Mouse (Mus musculus): Measurements from ENCODE around the gene Cox4i2. TPM values are rescaled to one million over a fixed set of nuclear protein-coding genes. Genes with fewer than 3 reads are reported as not detected.
A peak's percentile ranks its signal among the peaks of the same experiment; 100 is the strongest.

Gene Cox4i2
- polyA plus RNA-seq, 1 experiment from 2014 or later: 34.4 TPM

GRCm38 (mm10) chr2:152758351-152758750, 4.4 kb downstream of the Cox4i2 start:
- Histone ChIP-seq H3K36me3 (peaks cover 2% of the 10 kb centered on the region; the same call in 1 of the 2 replicates), H3K27ac (no peak overlapping the region; the same call in 1 of the 2 replicates)
- 57% methylated on average over 4 of the region's 4 CpGs for WGBS

DNA sequence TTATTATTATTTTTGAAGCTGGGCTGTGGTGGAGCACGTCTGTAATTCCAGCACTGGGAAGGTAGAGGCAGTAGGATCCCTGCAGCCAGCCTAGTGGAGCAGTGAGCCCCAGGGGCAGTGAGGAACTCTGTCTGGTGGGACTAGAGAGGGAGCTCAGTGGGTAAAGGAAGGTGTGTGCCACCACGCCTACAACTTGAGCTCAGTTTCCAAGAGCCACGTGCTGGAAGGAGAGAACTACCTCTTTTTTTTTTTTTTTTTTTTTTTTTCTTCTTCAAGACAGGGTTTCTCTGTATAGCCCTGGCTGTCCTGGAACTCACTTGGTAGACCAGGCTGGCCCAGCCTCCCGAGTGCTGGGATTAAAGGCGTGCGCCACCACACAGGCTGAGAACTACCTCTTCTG, 9.3 kb downstream of the Cox4i2 start:
- no peaks in the 10 kb centered on the region for H3K27me3 ChIP-seq
- H3K4me2 ChIP-seq (replicated peaks): no peak overlapping the region
- H3K4me1 ChIP-seq: peaks cover 41% of the 10 kb centered on the region
- H3K36me3 ChIP-seq: peaks cover 2% of the 10 kb centered on the region; the same call in 1 of the 2 replicates
- H3K4me3 ChIP-seq: no peak overlapping the region
- H3K9ac ChIP-seq: no peak overlapping the region; the same call in 1 of the 2 replicates
- ATAC-seq (ENCODE audit: low FRiP score, low read depth): no peak
- no peak overlapping the region for H3K27ac ChIP-seq
- H3K9me3 ChIP-seq: no peaks in the 10 kb centered on the region
- WGBS: 77% methylated on average over 6 of the region's 6 CpGs

More at GRCm38 (mm10) chr2:152758351-152758750, 4.4 kb downstream of the Cox4i2 start:
- Histone ChIP-seq H3K4me3 (no peak overlapping the region), H3K27me3 (no peaks in the 10 kb centered on the region), H3K9ac (no peak overlapping the region), H3K9me3 (no peaks in the 10 kb centered on the region), H3K4me2 (replicated peaks) (no peak overlapping the region), H3K4me1 (peaks cover 24% of the 10 kb centered on the region)
- ATAC-seq (ENCODE audit: low FRiP score, low read depth): no peak

- WGBS: 9% methylated on average over 14 of the region's 14 CpGs
- Histone ChIP-seq H3K4me2 (replicated peaks) (peak overlapping the region; percentile 46), H3K4me1 (peaks cover 38% of the 10 kb centered on the region), H3K36me3 (peaks cover 2% of the 10 kb centered on the region; the same call in 1 of the 2 replicates), H3K9me3 (no peaks in the 10 kb centered on the region), H3K27ac (no peak overlapping the region; the same call in 1 of the 2 replicates), H3K9ac (peak overlapping the region; percentile 54), H3K4me3 (no peak overlapping the region), H3K27me3 (no peaks in the 10 kb centered on the region)
- ATAC-seq (ENCODE audit: low FRiP score, low read depth): no peak
Observed at GRCm38 (mm10) chr2:152764172-152765044, 10.4 kb downstream of the Cox4i2 start.

DNA sequence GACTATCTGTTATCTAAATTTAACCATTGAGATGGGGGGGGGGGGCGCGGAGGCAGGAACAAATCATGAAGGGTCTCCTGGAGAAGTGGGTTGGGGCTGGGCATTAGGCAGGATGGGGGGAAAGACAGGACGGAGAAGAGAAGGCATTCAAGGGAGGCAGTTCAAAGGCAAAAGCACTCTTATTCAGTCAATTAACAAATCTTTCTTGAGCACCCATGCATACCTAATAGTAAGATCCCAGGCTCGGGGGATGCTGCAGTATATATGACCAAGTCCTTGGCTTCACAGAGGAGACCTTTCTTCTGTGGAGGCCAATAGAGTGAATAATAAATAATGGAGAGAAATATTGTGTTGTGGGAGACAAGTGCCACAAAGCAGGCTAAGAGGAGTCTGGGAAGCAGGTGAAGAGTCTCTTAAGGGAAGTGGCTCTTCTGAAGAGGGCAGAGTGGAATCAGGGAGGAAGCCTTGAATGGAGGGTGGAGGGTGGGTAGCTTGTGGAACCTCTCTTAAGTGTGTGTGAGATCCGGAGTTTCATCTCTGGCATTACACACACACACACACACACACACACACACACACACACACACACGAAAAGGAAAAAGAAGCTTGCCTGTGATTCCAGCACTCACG, 11.2 kb downstream of the Cox4i2 start:
- WGBS: 50% methylated on average over 5 of the region's 7 CpGs
- H3K36me3 ChIP-seq: peaks cover 2% of the 10 kb centered on the region; the same call in 1 of the 2 replicates
- no peak overlapping the region for H3K9ac ChIP-seq
- peak overlapping the region; percentile 46 for H3K4me2 ChIP-seq (replicated peaks)
- no peak overlapping the region for H3K27ac ChIP-seq
- no peaks in the 10 kb centered on the region for H3K27me3 ChIP-seq
- H3K4me3 ChIP-seq: no peak overlapping the region
- H3K4me1 ChIP-seq: peaks cover 38% of the 10 kb centered on the region
- no peaks in the 10 kb centered on the region for H3K9me3 ChIP-seq
- ATAC-seq (ENCODE audit: low FRiP score, low read depth): no peak

- Histone ChIP-seq H3K9ac (no peak overlapping the region), H3K4me2 (replicated peaks) (peak overlapping the region; percentile 46), H3K27ac (peak overlapping the region; percentile 55; the same call in 1 of the 2 replicates), H3K4me1 (peaks cover 38% of the 10 kb centered on the region), H3K9me3 (no peaks in the 10 kb centered on the region), H3K27me3 (no peaks in the 10 kb centered on the region), H3K4me3 (no peak overlapping the region), H3K36me3 (no peaks in the 10 kb centered on the region)
- peak; percentile 54; the same call in 1 of the 2 replicates for ATAC-seq (ENCODE audit: low FRiP score, low read depth)
- WGBS: 15% methylated on average over 25 of the region's 25 CpGs
Observed at GRCm38 (mm10) chr2:152766387-152767123, 12.6 kb downstream of the Cox4i2 start.

DNA sequence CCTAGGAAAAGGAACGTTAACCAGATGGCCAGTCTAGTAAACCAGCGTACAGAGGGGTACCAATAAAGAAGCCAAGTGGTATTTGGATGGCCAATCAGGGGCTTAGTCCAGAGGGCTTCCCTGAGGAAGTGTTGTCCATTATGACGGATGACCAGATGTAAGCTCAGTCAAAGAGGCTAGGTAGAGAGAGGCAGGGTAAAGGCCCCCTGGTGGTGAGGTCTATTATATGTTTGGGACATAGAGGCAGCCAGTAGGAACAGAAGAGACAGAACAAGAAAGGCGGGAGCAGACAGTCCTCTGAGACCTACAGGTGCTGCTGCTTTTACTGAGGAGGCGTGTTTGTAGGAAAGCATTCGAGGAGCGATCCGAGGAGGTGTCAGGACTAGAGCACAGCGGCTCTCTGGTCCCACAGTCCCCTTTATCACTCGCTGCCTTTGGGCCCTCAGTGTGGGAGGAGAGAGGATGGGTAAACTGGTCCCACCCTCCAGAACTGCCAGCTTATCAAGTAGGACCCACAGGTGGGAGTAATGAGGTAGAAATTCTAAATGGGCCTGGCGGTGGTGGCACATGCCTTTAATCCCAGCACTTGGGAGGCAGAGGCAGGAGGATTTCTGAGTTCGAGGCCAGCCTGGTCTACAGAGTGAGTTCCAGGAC, 13.8 kb downstream of the Cox4i2 start:
- no peak for ATAC-seq (ENCODE audit: low FRiP score, low read depth)
- Histone ChIP-seq H3K9ac (no peak overlapping the region), H3K4me1 (peaks cover 38% of the 10 kb centered on the region), H3K4me2 (replicated peaks) (no peak overlapping the region), H3K36me3 (no peaks in the 10 kb centered on the region), H3K9me3 (no peaks in the 10 kb centered on the region), H3K27me3 (no peaks in the 10 kb centered on the region), H3K27ac (no peak overlapping the region), H3K4me3 (no peak overlapping the region)
- WGBS: 46% methylated on average over 12 of the region's 12 CpGs

DNA sequence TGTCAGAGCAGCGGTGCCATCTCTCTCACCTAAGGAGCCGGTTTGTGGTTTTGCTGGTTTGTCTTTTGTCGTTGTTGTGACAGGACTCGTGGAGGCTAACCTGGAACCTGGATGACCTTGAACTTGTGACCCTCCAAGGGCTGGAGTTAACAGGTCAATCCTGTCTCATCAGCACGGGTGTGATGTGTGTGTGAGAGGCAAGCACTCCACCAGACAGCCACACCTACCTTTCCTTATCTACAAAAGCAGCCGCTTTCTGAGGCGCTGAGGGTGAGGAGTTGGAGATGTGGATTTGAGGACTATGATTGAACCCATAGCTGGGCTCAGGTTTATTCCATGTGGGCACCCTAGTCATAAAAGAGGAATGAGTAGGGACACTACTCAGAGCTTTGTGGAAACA, 15.7 kb downstream of the Cox4i2 start:
- 86% methylated on average over 7 of the region's 7 CpGs for WGBS
- ATAC-seq (ENCODE audit: low FRiP score, low read depth): no peak
- H3K27ac ChIP-seq: no peak overlapping the region
- H3K36me3 ChIP-seq: no peaks in the 10 kb centered on the region
- H3K4me3 ChIP-seq: no peak overlapping the region
- no peaks in the 10 kb centered on the region for H3K27me3 ChIP-seq
- peaks cover 26% of the 10 kb centered on the region for H3K4me1 ChIP-seq
- H3K4me2 ChIP-seq (replicated peaks): no peak overlapping the region
- H3K9me3 ChIP-seq: no peaks in the 10 kb centered on the region
- no peak overlapping the region for H3K9ac ChIP-seq

- no peak overlapping the region for H3K27ac ChIP-seq
- no peaks in the 10 kb centered on the region for H3K9me3 ChIP-seq
- H3K4me3 ChIP-seq: no peak overlapping the region
- H3K4me1 ChIP-seq: peaks cover 10% of the 10 kb centered on the region; the same call in 1 of the 2 replicates
- no peaks in the 10 kb centered on the region for H3K27me3 ChIP-seq
- no peak overlapping the region for H3K9ac ChIP-seq
- no peak overlapping the region for H3K4me2 ChIP-seq (replicated peaks)
- H3K36me3 ChIP-seq: no peaks in the 10 kb centered on the region
- ATAC-seq (ENCODE audit: low FRiP score, low read depth): no peak
- 91% methylated on average over 9 of the region's 9 CpGs for WGBS
Observed at GRCm38 (mm10) chr2:152771571-152771970, 17.6 kb downstream of the Cox4i2 start.

GRCm38 (mm10) chr2:152772231-152772630, 18.3 kb downstream of the Cox4i2 start:
- Histone ChIP-seq H3K27ac (no peak overlapping the region), H3K36me3 (no peaks in the 10 kb centered on the region), H3K27me3 (no peaks in the 10 kb centered on the region), H3K9ac (no peak overlapping the region), H3K4me2 (replicated peaks) (no peak overlapping the region), H3K4me1 (peaks cover 4% of the 10 kb centered on the region; the same call in 1 of the 2 replicates), H3K4me3 (no peak overlapping the region), H3K9me3 (no peaks in the 10 kb centered on the region)
- ATAC-seq (ENCODE audit: low FRiP score, low read depth): no peak
- 21% methylated on average over 1 of the region's 1 CpGs for WGBS

DNA sequence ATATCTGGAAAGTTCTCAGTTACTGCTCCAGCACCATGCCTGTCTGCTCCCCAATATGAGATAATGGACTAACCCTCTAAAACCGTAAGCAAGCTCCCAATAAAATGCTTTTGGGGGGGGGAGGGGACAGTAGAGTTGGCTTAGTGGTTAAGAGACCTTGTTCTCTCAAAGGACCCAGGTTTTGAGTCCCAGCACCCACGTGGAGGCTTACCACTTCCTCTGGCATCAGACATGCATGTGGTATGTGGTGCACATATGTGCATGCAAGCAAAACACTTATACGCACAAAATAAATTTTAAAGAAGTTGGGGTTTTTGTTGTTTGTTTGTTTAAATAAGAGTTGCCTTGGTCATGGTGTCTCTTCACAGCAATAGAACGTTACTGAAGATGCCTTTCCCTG, 21.4 kb downstream of the Cox4i2 start:
- WGBS: 77% methylated on average over 4 of the region's 4 CpGs
- no peak overlapping the region for H3K4me3 ChIP-seq
- no peaks in the 10 kb centered on the region for H3K9me3 ChIP-seq
- no peak overlapping the region for H3K4me2 ChIP-seq (replicated peaks)
- no peak overlapping the region for H3K9ac ChIP-seq
- H3K27me3 ChIP-seq: no peaks in the 10 kb centered on the region
- peaks cover 22% of the 10 kb centered on the region for H3K36me3 ChIP-seq
- no peaks in the 10 kb centered on the region for H3K4me1 ChIP-seq
- no peak overlapping the region for H3K27ac ChIP-seq
- no peak for ATAC-seq (ENCODE audit: low FRiP score, low read depth)

DNA sequence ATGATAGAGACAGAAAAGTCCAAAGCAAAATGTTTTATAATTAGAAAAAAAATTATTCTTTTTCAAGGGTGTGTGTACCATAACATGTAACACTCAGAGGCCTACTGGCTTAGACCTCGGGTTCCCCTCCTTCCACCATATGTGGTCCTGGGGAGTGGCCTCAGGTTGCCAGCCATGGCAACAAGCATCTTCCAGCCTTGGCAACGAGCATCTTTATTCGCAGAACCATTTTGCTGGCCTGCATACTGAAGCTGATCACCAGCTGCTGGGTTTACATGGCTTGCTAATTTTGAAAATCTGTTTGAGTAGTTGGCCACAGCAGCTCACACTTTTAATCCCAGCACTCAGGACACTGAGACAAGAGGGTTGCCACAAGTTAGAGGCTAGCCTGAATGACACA, 22.0 kb downstream of the Cox4i2 start:
- Histone ChIP-seq H3K4me2 (replicated peaks) (no peak overlapping the region), H3K4me1 (no peaks in the 10 kb centered on the region), H3K9ac (no peak overlapping the region), H3K36me3 (peaks cover 29% of the 10 kb centered on the region), H3K4me3 (no peak overlapping the region), H3K27me3 (no peaks in the 10 kb centered on the region), H3K9me3 (no peaks in the 10 kb centered on the region), H3K27ac (no peak overlapping the region)
- WGBS: 81% methylated on average over 3 of the region's 3 CpGs
- ATAC-seq (ENCODE audit: low FRiP score, low read depth): no peak

Data from limb, embryonic 13.5 days (tissue).